Mouse (Mus musculus) heart, postnatal 14 days (tissue): ENCODE measurements at regions not wholly inside any gene's neighbourhood (a gene's known extent, or its start where the extent isn't known, plus 50 kb on each side); places are given as distances from the start of the nearest gene placed in this dataset.
"Not testable (repeated sequence)": the region's sequence is repeated elsewhere in the genome, so short reads cannot be mapped to it uniquely, and the experiment has no call there.

Experiments
- DNase-seq, 2 experiments: peaks; one replicate each; pipeline ENCODE4 v3.0.0; 2021 to 2022
- intact Hi-C: fragments of 180-260 bp; cut with DNase I; formaldehyde crosslinking; loops from one replicate; pipeline ENCODE4 v1.15.1; 2025

DNA sequence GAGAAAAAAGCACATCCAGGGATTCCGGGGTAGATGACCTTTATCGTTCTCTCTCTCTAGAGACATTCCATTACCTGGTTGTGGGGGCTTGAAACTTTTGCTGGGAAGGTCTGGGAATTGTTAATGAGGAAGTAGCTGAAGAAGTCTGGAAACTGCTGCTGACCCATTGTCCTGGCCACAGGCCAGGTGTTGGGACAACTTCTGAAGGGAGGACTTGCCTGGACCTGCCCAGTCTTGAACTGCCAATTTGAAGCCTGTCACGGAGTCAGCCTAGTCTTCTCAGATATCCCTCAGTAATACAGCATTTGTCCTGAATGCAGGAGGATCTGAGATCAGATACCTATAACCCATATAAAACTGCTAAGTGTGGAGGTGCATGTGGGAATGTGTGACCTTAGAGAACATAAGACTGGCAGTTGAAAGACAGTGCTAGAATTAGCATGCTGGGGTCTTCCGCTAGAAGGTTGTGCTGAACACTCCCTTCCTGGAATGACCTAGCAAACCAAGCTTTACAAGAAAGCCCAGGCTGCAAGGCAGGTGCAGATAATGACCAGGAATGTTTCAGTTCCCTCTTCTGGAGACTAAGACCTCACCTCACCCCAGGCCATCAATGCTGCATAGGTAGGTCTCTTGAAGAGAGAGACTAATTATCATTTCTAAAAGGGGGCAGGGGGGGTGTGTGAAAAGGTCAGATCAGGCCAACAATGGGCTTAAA, 204.7 kb upstream of the Crbn start:
- intact Hi-C loops = no loop called here
- no peak for DNase-seq

DNA sequence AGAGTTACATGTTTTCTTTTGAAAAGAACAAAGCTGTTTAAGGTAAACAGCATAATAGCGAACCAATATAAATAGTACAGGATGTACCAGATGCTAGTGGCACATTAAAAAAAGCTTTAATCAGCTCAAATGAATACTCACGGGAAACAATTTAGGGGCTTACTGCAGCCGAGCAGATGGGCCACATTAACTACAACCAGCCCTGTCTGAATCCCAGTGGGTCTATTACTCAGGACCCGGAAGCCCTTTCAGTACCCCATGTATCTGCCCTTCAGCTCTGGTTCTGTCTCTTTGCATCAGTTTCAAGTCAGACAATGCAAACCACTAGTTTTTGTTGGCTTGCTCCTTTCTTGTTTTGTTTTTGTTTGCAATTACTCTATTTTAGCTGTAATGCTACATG, 210.9 kb upstream of the Crbn start:
- intact Hi-C loops = no loop called here
- DNase-seq = no peak

DNA sequence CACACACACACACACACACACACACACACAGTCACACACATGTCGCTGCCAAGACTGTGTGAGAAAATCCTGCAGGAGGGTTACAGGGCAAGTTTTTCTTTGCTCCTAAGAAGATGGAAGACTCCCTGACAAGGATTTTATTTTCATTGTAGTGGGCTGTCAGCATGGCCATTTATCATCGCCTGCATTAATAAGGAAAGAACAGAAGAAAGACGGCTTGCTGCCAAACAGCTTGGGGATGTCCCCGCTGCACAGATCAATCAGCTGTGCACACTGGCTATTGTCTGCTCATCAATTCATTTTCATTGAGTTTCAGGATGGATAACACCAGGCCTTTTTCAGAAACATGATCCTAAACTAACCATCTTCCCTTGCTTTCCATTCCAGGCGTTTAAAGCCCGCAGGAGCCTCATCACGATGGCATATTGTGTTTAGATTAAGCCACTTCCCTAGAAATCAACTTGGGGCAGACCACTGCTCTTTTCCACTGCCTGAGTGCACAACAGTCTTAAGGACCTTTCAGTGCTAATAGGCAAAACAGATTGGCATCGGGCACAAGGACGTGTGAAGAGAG, 213.1 kb upstream of the Crbn start:
- DNase-seq = no peak
- intact Hi-C loops = no loop called here

DNA sequence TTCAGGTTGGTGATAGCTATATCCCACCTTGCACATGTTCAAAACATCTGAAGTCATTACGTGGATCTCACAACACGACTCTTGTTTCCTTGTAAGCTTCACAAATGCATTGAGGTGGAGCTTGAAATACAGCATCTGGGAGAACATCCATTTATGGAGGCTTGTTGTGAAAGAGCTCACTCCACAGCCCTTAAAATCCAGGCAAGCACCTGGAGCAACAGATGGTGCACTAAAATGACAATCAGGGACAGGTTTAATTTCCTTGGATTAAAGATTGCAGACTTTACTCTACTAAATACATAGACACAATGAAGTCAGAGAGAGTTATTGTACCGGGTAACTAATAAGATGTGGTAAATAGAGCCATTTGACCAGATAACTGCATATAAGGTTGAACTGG, 219.2 kb upstream of the Crbn start:
- intact Hi-C loops = no loop called here
- DNase-seq = no peak

DNA sequence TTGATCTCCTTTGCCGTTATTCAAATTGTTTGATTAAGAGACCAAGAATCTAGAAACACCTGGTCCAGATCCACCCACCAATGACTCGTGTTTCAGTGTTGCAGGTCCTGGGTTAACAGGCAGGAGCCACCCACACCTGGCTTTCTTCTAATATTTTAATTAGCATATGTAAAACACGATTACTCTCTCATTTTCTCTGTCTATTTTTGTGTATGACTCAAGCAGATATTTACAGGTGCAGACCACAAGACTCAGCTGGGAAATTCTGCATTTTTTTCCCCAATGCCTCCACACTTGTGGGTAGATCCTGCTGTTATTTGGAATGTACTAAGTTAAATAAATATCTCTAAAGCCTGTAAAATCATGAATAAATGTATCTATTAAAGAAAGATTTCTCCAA, 245.3 kb upstream of the Crbn start:
- no peak for DNase-seq
- intact Hi-C loops = no loop called here

DNA sequence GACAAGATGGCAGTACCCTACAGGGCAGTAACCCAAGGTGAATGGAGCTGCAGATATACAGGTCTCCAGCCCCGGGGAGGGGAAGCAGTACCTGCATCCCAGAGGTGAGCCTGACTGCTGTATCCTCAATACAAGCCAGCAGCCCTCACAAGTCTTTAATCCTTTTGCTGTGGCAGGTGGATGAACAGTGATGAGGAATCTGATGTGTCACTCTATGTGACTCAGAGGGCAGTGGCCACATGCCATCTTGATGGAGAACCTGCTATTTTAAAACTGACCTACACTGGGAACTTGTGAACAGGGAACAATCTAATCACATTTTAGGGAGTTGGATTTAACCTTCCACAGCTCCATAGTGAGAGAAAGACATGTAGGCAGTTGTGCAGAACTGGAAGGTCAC, 251.7 kb upstream of the Crbn start:
- intact Hi-C loops = no loop called here
- no peak for DNase-seq

DNA sequence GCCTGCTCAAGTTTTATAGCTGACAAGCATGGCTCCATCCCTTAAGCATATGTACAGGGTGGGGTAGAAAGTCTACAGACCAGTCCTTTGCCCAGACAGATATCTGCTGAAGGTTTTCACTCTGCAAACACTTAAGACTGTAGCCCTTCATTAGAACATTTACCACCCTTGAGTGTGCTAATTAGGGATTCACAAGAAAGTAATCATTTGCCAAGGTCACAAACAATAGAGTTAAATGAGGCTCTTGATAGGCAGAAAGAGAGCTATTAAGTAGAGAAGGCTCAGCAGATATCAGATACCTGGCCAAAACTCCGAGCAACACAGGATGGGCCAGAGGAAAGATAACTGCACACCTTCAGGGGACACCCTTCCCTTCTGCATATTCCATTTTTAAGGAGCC, 252.3 kb upstream of the Crbn start:
- DNase-seq = no peak
- intact Hi-C loops = no loop called here

DNA sequence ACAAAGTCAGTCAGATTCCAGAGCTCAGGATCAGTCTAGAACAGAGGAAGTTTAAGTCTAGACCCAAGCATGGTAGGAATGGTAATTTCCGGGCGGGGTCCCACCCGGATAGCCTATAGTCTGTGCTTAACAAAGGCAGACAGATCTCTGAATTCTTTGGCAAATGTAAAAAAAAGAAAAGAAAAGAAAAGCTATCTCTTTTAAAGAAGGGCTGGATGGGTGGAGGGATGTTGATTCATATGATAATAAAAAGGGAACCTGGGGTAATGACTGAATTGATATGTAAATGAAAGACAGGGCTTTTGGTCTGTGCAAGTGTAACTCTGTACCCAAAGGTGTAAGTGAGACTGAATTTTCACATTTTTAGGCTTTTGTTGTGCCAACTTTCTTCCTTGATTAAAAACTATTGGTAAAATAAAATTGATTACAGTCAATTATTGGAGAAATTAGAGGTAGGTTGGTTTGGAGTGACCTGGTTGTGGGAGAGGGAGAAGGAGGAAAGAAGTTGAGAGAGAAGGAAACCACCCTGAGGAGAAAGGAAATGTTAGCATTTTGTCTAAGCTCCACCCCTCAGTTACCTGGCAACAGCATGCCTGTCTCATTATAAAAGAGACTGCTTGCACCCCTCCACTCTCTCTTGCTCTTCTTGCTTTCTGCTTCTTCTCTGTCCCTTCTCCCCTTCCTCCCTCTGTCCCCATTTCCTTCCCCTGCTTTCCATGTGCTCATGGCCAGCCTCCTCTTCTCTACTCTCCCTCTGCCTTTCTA, 259.3 kb upstream of the Crbn start:
- intact Hi-C loops = no loop called here
- DNase-seq = no peak

DNA sequence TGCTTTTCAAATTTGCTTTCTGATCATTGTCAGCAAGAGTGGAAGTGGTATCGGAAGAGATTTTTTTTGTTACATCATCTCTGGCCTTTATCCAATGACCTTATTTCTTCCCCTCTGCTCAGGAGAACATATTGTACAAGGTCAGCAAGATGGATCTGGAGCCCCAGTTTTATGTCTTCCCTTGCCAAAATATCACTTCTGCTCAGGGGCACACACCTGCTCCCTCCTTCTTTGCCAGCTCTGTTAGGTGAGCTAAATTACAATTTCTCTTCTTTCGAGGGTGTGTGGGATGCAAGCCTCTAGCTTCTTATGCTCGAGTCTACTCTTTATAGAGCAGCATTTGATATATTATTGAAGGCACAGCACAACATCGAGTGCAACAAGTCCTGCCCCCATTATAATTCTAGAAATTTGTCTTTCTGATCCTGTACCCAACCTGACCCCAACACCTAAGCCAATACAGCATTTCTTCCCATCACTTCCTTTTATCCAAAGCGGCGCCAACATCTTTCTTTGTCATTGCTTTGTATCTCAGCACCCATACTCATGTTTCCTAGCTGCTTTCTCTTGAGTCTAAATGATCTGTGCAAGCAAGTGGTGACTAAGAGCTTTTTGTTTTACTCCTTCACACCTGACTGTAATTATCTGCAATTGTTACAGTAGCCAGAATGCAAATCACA, 263.1 kb upstream of the Crbn start:
- intact Hi-C loops = no loop called here
- no peak for DNase-seq

DNA sequence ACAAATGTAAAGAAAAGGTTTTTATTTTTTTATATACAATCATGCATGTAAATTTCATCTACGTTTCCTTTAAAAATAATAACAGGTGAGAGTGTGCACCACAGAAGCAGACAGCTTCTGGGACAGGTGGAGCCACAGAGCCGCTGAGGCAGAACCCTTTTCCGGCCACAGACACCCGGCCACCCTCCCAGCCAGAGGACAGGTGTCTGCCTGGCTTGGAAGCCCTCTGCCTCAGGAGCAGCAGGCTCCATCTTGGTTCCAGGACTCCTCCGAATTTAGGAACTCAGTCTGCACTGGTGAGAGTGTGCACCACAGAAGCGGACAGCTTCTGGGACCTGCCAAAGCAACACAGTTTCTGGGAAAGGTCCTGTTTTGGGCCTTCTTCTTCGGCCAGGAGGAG, 270.6 kb upstream of the Crbn start:
- DNase-seq = no peak
- intact Hi-C loops = no loop called here

DNA sequence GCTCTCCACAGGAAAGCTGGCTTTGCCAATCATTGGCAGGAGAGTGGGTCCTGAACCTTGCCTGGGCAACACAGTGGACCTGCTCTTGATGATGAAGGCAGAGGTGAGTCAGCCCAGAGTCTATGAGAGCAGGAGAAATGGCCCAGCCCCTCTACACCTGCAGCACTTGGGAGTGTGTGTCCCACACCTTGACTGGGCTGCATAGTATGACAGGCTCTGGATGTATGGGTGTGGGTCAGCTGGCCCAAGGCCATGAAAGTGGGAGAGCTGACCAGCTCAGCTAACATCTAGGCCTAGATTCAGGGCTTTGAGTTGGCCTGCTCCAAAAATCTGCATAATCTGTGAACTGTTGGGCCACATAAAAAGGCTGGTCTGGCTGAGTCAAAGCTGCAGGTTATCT, 292.7 kb upstream of the Crbn start:
- intact Hi-C loops = no loop called here
- no peak for DNase-seq

DNA sequence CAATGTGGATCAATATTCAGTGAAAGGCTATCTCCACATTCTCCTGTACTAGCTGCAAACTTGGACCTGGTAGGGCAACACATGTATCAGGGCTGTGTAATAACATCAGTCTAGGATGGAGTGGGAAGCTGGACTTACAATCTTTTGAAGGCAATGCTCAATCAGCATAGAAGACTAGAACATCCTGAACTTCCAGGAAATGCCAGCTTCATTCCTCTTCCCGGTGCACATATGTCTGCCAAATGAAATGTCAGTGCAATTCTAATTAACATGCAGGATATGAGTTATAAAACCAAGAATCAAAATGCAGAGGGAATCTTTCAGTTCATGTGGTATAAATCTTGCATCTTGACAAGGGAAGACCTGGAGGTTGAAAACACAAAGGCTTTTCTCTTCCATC, 328.8 kb upstream of the Crbn start:
- intact Hi-C loops = no loop called here
- DNase-seq = no peak

DNA sequence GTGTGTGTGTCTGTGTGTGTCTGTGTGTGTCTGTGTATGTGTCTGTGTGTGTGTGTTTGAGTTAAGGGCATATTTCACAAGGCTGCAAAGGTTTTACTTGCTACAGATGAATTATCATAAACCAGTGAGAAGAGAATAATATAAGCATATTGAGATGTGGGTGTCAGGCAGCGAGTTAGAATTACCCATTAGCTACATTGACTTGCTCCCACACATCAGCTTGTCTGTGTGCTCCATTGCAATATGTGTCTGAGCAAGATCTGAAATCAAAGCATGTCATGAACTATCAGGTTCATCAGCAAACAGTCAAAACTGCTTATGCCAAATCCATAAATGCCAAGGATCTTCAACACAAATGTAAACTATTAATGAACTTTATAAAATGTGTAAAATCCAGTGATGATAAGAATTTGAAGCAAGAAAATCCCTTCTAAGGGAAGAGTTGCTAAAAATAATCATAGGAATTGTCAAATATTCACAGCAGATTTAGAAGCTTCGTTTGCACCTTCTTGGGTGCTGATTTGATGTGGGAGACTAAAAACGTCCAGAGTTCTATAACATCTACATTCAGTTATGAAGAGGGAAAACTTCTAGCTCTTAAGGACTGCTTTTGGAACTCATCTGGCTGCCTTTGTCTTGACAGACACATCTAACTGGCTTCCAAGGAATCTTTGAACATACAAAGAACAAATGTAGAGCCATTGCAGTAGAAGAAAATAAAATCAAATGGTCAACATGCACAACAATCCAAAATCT, 361.7 kb upstream of the Lrrn1 start:
- intact Hi-C loops = no loop called here
- DNase-seq = no peak

DNA sequence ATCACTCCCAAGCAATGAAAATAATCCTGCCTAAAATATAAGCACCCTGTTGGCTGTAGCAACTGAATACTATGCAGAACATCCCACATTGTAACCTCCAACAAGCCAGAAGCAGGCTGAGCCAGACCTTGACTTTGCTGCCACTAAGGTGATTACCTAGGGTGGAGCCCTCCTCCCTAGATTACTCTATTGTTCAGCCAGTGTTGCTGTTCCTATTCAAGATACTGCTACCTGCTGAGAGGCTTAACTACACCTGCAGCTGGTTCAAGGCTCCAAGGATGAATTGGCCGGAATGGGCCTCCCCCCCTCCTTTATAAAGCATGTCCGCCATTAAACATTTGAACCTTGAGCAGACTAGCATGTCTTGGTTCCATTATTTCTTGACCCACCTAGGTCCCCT, 311.3 kb upstream of the Lrrn1 start:
- intact Hi-C loops = no loop called here
- no peak for DNase-seq

DNA sequence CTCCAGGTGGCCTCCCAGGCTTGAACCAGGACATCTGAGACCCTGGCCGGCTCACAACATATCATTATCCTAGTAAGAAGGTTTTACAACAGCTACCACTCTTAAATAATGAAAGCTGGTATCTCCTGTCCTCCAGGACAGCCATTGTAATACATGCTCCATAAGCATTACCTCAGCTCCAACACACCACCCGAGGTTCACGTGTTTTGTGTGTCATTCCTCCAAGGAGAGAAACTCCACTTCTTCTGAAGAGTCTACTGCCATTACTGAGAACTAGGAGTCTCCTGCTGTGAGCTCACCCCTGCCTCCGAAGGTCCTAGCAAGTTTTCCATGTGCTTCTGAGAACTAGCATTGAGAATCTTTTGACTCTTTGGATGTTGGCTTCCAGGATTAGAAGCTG, 310.8 kb upstream of the Lrrn1 start:
- intact Hi-C loops = no loop called here
- no peak for DNase-seq

DNA sequence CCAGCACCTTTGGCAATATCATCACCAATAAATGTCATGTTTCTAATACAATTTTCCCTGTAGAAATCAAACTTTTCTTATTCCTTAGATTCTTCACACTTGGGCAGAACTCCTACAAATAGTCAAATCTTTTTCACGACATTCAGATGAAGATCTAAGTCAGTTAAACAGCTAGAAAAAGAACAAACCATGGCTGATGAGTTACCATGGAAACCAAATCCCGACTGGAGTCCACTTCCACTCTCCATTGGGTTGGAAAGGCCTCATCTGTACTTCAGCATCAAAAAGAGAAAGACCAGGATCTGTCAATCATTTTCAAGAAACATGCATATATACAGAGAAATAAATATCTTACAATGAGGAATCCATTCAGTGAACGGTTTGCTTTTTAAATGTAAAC, 307.0 kb upstream of the Lrrn1 start:
- intact Hi-C loops = no loop called here
- no peak for DNase-seq

DNA sequence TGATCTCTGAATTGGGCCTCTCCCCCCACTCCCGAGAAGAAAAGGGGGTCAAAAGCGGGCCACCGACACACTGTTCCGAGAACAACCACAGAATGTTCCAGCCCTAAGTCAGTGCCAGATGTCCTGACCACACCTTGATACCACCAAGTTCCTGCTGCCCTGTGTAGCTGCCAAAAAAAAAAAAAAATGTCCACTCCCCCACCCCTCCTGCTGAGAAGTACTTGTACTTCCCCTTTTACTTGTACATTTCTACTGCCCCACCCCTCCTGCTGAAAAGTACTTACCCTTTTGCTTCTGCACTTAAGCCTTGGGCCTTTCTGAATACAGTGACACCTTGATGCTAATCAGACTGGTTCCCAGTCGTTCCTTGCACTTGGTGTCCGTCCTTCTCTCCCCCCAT, 299.7 kb upstream of the Lrrn1 start:
- intact Hi-C loops, DNase-seq: not testable (repeated sequence)

DNA sequence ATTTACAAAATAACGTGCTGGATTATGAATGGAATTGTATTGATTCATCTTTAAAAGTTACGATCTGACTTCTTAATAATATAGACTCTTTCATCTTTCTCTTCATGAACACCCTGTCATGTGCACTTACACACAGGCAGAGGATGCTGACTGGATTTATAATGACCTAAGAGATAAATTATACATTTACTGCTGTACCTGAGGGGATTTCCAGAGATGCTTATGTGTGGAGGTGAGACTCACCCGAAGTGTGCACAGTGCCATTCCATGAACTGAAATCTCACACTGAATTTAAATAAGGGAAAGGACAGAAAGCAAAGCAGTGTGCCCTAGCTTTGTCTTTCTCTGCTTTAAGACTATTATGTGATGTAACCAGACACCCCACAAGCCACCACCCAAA, 291.9 kb upstream of the Lrrn1 start:
- intact Hi-C loops = no loop called here

DNA sequence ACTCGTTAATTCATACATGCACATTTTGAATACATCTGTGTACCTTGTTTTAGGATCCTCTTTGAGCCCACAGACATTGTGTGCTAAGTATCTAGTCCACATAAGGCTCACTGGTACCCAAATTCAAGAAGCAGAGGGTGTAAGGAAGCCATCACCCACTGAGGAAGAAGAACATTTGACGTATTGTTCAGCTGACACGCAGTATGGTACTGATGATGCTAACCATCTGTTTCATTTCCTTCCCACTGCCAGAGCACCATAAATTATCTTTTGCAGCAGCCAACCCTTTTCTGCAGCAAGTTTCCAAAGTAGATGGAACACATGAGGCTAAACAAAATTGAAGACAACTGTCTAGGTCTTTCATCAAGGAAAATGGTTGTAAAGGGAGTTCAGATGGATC, 285.6 kb upstream of the Lrrn1 start:
- no peak for DNase-seq
- intact Hi-C loops = no loop called here

More for the DNA sequence above, 291.9 kb upstream of the Lrrn1 start:
- DNase-seq = no peak

DNA sequence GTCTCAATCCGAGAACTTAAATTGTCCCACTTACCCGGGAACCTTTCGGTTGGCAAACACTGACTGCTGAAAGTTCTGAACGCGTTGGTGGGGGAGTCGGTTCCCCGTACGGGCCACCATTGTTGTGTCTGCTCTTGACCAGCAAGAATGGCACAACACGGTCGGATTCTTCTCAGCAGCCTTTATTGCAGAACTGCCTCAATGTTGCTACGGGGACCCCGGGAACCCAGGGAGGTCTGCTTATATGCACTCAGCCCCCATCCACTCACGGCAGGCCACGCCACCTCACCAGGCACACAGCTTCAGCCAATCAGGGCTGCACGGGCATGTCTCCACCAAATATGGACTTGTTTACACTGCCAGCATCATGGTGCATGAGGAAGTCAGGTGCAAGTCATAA, 249.2 kb upstream of the Lrrn1 start:
- intact Hi-C loops = no loop called here

DNA sequence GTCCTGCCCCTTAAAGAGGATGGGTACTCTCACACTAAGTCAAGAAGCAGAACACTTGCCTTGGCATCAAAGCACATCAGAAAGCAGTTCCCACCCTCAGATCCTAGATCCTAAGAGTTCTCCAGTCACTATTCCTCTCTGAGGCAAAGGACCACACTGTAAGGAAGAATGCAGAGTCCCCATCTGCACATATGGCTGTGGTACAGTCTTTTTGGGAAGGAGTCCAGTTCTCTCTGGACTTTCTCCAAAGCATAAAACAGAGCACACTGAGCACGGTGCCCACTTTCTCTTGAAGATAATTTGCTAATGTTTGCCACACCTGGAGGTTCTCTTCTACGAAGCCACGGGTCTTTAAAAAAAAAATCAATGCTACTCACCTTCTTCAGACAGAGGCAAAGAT, 238.7 kb upstream of the Lrrn1 start:
- DNase-seq = no peak
- intact Hi-C loops = no loop called here

More for the DNA sequence above, 249.2 kb upstream of the Lrrn1 start:
- DNase-seq = no peak
